Mouse (Mus musculus): ENCODE measurements around the gene Pde6c. TPM values are rescaled to one million over a fixed set of nuclear protein-coding genes. Genes with fewer than 3 reads are reported as not detected.

Gene Pde6c
- polyA plus RNA-seq, 1 experiment from 2014 or later = not detected

DNA sequence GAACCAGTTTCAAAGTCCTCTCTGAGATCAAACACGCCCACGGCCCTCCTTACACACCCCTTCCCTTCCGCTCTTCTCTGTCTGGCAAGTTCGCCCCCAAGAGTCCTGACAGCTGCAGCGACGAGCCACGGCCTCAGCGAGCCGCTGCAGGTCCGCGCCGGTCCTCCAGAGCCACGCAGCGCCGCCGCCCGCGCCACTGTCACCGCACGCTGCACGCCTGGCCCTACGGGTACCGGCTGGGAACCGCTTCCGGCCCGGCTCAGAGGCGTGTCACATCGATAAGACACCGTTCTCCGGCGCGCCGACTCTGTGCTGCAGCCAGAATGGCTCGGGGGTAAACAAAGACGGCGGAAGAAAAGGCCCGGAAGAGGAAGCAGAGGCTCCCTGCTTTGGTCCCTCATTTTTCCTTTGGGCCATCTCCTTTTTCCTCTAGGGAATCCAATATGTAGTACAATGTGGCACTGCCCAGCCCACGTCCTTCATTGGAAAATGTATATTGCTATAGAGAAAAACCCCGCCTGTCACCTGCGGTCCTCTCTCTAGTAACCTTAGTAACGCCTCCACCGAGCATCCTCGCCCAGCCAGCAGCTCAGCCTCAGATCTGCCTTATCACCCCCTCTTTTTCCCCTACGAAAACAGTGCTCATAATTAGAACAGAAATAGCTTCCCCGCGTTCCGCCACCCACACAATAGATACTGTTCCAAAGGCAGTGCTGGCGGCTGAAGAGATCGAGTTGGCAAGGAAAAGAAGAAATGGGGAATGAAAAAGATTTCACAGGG is 91.5 kb downstream of the Pde6c start, which contains the start of gene Fra10ac1:
Fra10ac1 (minus strand) TSS at position 252 of the 780 bp plus-strand sequence.
- H3K4me3 ChIP-seq = peak within 1 kb of the TSS; percentile 81
- H3K27ac ChIP-seq (replicated peaks) = peak within 1 kb of the TSS; percentile 90
- peaks cover 6% of the 10 kb centered on the region for H3K36me3 ChIP-seq (replicated peaks)
- 0 out of 2 replicates have a peak, but pooled peaks cover 4% of the 10 kb centered on the region for H3K9me3 ChIP-seq
- peaks cover 10% of the 10 kb centered on the region for H3K4me1 ChIP-seq
- WGBS = under 1% methylated on average over 49 of the region's 49 CpGs
- H3K27me3 ChIP-seq (replicated peaks; ENCODE audit: low read depth, poor library complexity, severe bottlenecking) = no peaks in the 10 kb centered on the region
- peak; percentile 91 for DNase-seq (ENCODE audit: low spot score)

DNA sequence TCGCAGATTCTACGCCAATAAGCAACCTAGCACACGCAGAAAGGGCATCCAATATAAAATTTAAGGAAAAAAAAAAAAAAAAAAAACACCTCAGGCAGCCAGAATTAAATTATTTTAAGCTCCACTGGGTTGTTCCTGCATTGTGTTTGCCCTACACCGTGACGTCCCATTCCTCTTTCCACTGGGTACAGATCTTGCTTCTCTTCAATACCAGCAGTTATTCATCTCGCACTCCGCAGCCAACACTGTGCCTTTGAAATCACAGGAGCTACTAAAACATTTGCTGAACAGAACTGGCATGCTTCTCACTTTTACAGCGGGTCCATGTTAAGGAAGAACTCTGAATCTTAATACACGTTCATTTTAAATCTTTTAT is 92.1 kb downstream of the Pde6c start:
- H3K9me3 ChIP-seq = 0 out of 2 replicates have a peak, but pooled peaks cover 10% of the 10 kb centered on the region
- H3K4me3 ChIP-seq = peak overlapping the region; percentile 81
- H3K36me3 ChIP-seq (replicated peaks) = peaks cover 2% of the 10 kb centered on the region
- H3K27ac ChIP-seq (replicated peaks) = peak overlapping the region; percentile 90
- H3K4me1 ChIP-seq = peaks cover 10% of the 10 kb centered on the region
- no peaks in the 10 kb centered on the region for H3K27me3 ChIP-seq (replicated peaks; ENCODE audit: low read depth, poor library complexity, severe bottlenecking)
- no peak for DNase-seq (ENCODE audit: low spot score)
- WGBS = 16% methylated on average over 9 of the region's 9 CpGs

DNA sequence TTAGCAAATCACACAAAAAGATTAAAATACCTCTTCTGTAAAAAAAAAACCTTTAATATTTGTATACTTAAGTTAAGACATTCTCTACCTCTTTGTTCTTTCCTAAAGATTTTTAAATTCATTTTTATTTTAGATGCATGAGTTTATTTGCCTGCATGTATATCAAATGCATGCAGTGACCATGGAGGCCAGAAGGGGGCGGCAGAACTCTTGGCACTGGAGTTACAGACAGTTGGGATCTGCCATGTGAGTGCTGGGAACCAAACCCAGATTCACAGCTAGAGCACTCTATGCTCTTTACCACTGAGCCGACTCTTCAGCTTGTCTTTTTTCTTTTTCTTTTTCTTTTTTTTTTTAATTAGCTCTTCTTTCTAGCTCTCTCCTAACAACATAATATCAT is 96.1 kb downstream of the Pde6c start:
- WGBS = 52% methylated on average over 2 of the region's 2 CpGs
- Histone ChIP-seq H3K4me1 (peaks cover 10% of the 10 kb centered on the region), H3K27ac (replicated peaks) (no peak overlapping the region), H3K27me3 (replicated peaks; ENCODE audit: low read depth, poor library complexity, severe bottlenecking) (no peaks in the 10 kb centered on the region), H3K4me3 (no peak overlapping the region), H3K36me3 (replicated peaks) (no peaks in the 10 kb centered on the region), H3K9me3 (0 out of 2 replicates have a peak, but pooled peaks cover 11% of the 10 kb centered on the region)
- DNase-seq (ENCODE audit: low spot score) = no peak

DNA sequence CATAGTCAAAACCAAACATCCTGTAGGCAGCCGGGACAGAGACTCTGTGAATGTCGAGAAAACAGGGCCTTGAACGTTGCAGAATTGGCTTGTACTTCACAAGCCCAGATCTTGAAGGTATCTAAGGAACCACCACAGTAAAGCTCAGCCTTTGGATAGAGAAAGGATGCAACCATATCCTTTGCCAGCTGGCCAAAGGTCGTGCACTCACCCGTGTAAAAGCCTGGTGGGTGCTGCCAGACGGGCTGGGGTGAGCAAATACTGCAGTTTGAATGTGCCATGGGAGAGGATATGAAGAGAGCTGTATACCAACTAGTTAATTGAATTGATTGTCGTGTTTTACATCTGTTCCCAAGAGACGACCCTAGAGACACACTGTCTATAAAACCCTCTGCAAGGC is 99.5 kb downstream of the Pde6c start:
- Histone ChIP-seq H3K27me3 (replicated peaks; ENCODE audit: low read depth, poor library complexity, severe bottlenecking) (no peaks in the 10 kb centered on the region), H3K27ac (replicated peaks) (no peak overlapping the region), H3K9me3 (0 out of 2 replicates have a peak, but pooled peaks cover 11% of the 10 kb centered on the region), H3K36me3 (replicated peaks) (no peaks in the 10 kb centered on the region), H3K4me3 (no peak overlapping the region), H3K4me1 (peaks cover 12% of the 10 kb centered on the region)
- DNase-seq (ENCODE audit: low spot score) = no peak
- 66% methylated on average over 8 of the region's 8 CpGs for WGBS

DNA sequence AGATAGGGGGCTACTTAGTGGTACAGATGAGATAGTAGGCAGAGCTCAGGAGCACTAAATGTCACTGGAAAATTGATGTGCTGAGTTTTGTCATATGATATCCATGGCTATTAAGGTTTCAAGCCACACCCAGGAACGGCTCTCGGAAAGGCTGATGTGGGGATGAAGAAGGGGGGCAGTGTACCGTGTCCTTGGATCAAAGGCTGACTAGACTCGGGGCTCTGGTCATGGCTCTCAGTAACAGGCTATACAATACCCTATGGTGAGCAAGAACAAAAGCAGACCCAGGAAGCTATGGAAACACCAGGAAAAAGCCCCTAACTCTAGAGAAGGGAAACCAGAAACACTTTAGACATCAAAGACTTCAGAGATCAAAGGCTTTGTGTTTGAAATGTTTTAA is 99.9 kb downstream of the Pde6c start:
- WGBS = 18% methylated on average over 4 of the region's 4 CpGs
- peaks cover 15% of the 10 kb centered on the region for H3K4me1 ChIP-seq
- no peak overlapping the region for H3K27ac ChIP-seq (replicated peaks)
- no peak overlapping the region for H3K4me3 ChIP-seq
- no peaks in the 10 kb centered on the region for H3K36me3 ChIP-seq (replicated peaks)
- 0 out of 2 replicates have a peak, but pooled peaks cover 11% of the 10 kb centered on the region for H3K9me3 ChIP-seq
- H3K27me3 ChIP-seq (replicated peaks; ENCODE audit: low read depth, poor library complexity, severe bottlenecking) = no peaks in the 10 kb centered on the region
- peak; percentile 21 for DNase-seq (ENCODE audit: low spot score)

Other genes starting within 250 kb of the Pde6c start
- gene Myof, start 89.2 kb upstream of the Pde6c start, polyA plus RNA-seq (2016; fragmentation: Nextera tagmentation; extraction: Ambion mirVana) = 2.6 and 4.0 TPM in 2 replicates
- 29.6 and 38.1 TPM in 2 replicates for gene Cep55, start 77.8 kb upstream of the Pde6c start, polyA plus RNA-seq (2016; fragmentation: Nextera tagmentation; extraction: Ambion mirVana)
- 0.28 TPM in 1 of 2 replicates, not detected in the other for gene Ffar4, start 35.7 kb upstream of the Pde6c start, polyA plus RNA-seq (2016; fragmentation: Nextera tagmentation; extraction: Ambion mirVana)
- 1.0 and 2.3 TPM in 2 replicates for gene Rbp4, start 7.5 kb upstream of the Pde6c start, polyA plus RNA-seq (2016; fragmentation: Nextera tagmentation; extraction: Ambion mirVana)
- gene Fra10ac1, start 91.4 kb downstream of the Pde6c start, polyA plus RNA-seq (2016; fragmentation: Nextera tagmentation; extraction: Ambion mirVana) = 44.1 and 44.6 TPM in 2 replicates
- gene Lgi1, start 131.8 kb downstream of the Pde6c start, polyA plus RNA-seq (2016; fragmentation: Nextera tagmentation; extraction: Ambion mirVana) = 1.2 and 1.4 TPM in 2 replicates